11 mouse cellular contexts compared by ENCODE assay signal in genomic region chr15:82905431-82906395, GRCm38 (mm10).
DNase-seq lines count a peak whose midpoint lies in the region; ATAC-seq and TF ChIP-seq lines count a peak whose summit lies in the region.
"Had no signal": no experiment of that assay in that cellular context is flagged by ENCODE, and none has a peak within 500 bp of the region (broad histone marks: within the 10 kb centered on the region; RNA-seq: fewer than 3 reads in every experiment).

No protein-coding gene starts in this region.

- H3K4me1 ChIP-seq in hindbrain, embryonic 10.5 days (replicated peaks) = peaks cover 86% of the 10 kb centered on the region
- peaks cover 28% of the 10 kb centered on the region for H3K4me1 ChIP-seq in hindbrain, embryonic 16.5 days (ENCODE audit: control insufficient read depth, insufficient read depth, low read depth, low read length)
- H3K4me1 ChIP-seq in lung, postnatal 0 days (ENCODE audit: insufficient read depth, low read depth, low read length) = no peaks in the 10 kb centered on the region; the same call in 1 of the 2 replicates
- H3K4me1 ChIP-seq in limb, embryonic 11.5 days (ENCODE audit: control insufficient read depth, insufficient read depth, low read length) = peaks cover 37% of the 10 kb centered on the region

- H3K4me2 ChIP-seq in hindbrain, embryonic 16.5 days (ENCODE audit: low read length) = no peak overlapping the region
- H3K4me2 ChIP-seq in lung, postnatal 0 days (replicated peaks; ENCODE audit: low read depth, low read length) = no peak overlapping the region
- no peak overlapping the region for H3K4me2 ChIP-seq in limb, embryonic 11.5 days (ENCODE audit: low read depth, severe bottlenecking)
- H3K4me2 ChIP-seq: forebrain, embryonic 12.5 days; neural tube, embryonic 13.5 days had no signal

- peaks cover 95% of the 10 kb centered on the region for H3K27me3 ChIP-seq in hindbrain, embryonic 10.5 days (ENCODE audit: insufficient read depth, poor library complexity, severe bottlenecking)
- H3K27me3 ChIP-seq in hindbrain, embryonic 16.5 days (replicated peaks; ENCODE audit: control insufficient read depth, insufficient read depth, low read length) = 0 out of 2 replicates have a peak, but pooled peaks cover 2% of the 10 kb centered on the region
- no peaks in the 10 kb centered on the region for H3K27me3 ChIP-seq in lung, postnatal 0 days (replicated peaks; ENCODE audit: insufficient read depth, low read length)
- H3K27me3 ChIP-seq in limb, embryonic 11.5 days (ENCODE audit: control insufficient read depth, insufficient read depth, low read length) = no peaks in the 10 kb centered on the region

- TF ChIP-seq EP300 in lung, postnatal 0 days (IDR thresholded peaks at IDR 0.05) = no peak

- no peaks in the 10 kb centered on the region for H3K9me3 ChIP-seq in hindbrain, embryonic 10.5 days
- H3K9me3 ChIP-seq in hindbrain, embryonic 16.5 days (ENCODE audit: control insufficient read depth, low read length) = no peaks in the 10 kb centered on the region
- H3K9me3 ChIP-seq in lung, postnatal 0 days (ENCODE audit: low read length) = no peaks in the 10 kb centered on the region
- no peaks in the 10 kb centered on the region for H3K9me3 ChIP-seq in limb, embryonic 11.5 days (ENCODE audit: control insufficient read depth, low read length)
- H3K9me3 ChIP-seq: forebrain, embryonic 12.5 days; neural tube, embryonic 13.5 days had no signal

- no peak overlapping the region for H3K27ac ChIP-seq in hindbrain, embryonic 10.5 days
- no peak overlapping the region for H3K27ac ChIP-seq in hindbrain, embryonic 16.5 days (ENCODE audit: low read depth, low read length)
- H3K27ac ChIP-seq in lung, postnatal 0 days (ENCODE audit: low read length) = no peak overlapping the region
- H3K27ac ChIP-seq in limb, embryonic 11.5 days (replicated peaks; ENCODE audit: low read depth, low read length) = no peak overlapping the region
- H3K27ac ChIP-seq: neural tube, embryonic 13.5 days had no signal

- peak; percentile 18 for DNase-seq in hindbrain, embryonic 10.5 days (ENCODE audit: low spot score)
- DNase-seq in lung, postnatal 0 days (ENCODE audit: low spot score) = peak; percentile 34
- no peak for DNase-seq in lung, postnatal 10 days
- DNase-seq in limb, embryonic 11.5 days (ENCODE audit: low spot score) = peak; percentile 23
- DNase-seq: thymus, adult 18-20 months had no signal

- 0 out of 2 replicates have a peak, but pooled peaks have one; percentile 16 for TF ChIP-seq CTCF in lung, postnatal 0 days (IDR thresholded peaks at IDR 0.05)

- no peak overlapping the region for H3K9ac ChIP-seq in hindbrain, embryonic 16.5 days (ENCODE audit: low read depth, low read length)
- H3K9ac ChIP-seq in lung, postnatal 0 days (replicated peaks; ENCODE audit: low read depth) = no peak overlapping the region
- no peak overlapping the region for H3K9ac ChIP-seq in limb, embryonic 11.5 days (ENCODE audit: low read length)
- H3K9ac ChIP-seq: forebrain, embryonic 12.5 days; neural tube, embryonic 13.5 days had no signal

- no peaks in the 10 kb centered on the region for H3K36me3 ChIP-seq in hindbrain, embryonic 10.5 days
- H3K36me3 ChIP-seq in hindbrain, embryonic 16.5 days (ENCODE audit: control insufficient read depth, insufficient read depth, low read length) = no peaks in the 10 kb centered on the region
- no peaks in the 10 kb centered on the region for H3K36me3 ChIP-seq in lung, postnatal 0 days (ENCODE audit: insufficient read depth, low read length)
- H3K36me3 ChIP-seq in limb, embryonic 11.5 days (ENCODE audit: control insufficient read depth, insufficient read depth, low read length) = no peaks in the 10 kb centered on the region
- H3K36me3 ChIP-seq: forebrain, embryonic 12.5 days; neural tube, embryonic 13.5 days had no signal

- no peak for ATAC-seq in hindbrain, embryonic 16.5 days
- peak; percentile 28; the same call in 1 of the 2 replicates for ATAC-seq in lung, postnatal 0 days
- ATAC-seq in common myeloid progenitor, adult 5-6 weeks (replicated peaks; ENCODE audit: low read depth, poor library complexity, severe bottlenecking) = peak; percentile 62
- no peak for ATAC-seq in limb, embryonic 11.5 days (ENCODE audit: insufficient number of reproducible peaks, low FRiP score, low TSS enrichment, low read depth)
- no peak for ATAC-seq in erythroid progenitor cell, adult 5-6 weeks (replicated peaks; ENCODE audit: low FRiP score, poor library complexity, severe bottlenecking)
- ATAC-seq: inflammation-experienced regulatory T-cells, adult 6 months had no signal

- WGBS in hindbrain, embryonic 10.5 days = 58% methylated on average over 8 of the region's 8 CpGs
- 69% methylated on average over 8 of the region's 8 CpGs for WGBS in hindbrain, embryonic 16.5 days
- WGBS in lung, postnatal 0 days = 74% methylated on average over 8 of the region's 8 CpGs
- WGBS in limb, embryonic 11.5 days = 84% methylated on average over 8 of the region's 8 CpGs

- H3K4me3 ChIP-seq in hindbrain, embryonic 10.5 days = no peak overlapping the region
- no peak overlapping the region for H3K4me3 ChIP-seq in hindbrain, embryonic 16.5 days (ENCODE audit: low read length)
- H3K4me3 ChIP-seq in lung, postnatal 0 days (ENCODE audit: low read depth, low read length) = no peak overlapping the region
- H3K4me3 ChIP-seq in limb, embryonic 11.5 days (ENCODE audit: low read depth, low read length) = no peak overlapping the region
- H3K4me3 ChIP-seq: forebrain, embryonic 12.5 days; neural tube, embryonic 13.5 days had no signal

Comparison
In these comparisons a context has a peak if more than half of its experiments do, and no peak if none do; other contexts are left out.
1. ATAC-seq: peak in lung, postnatal 0 days (single experiment) and common myeloid progenitor, adult 5-6 weeks (single experiment); none in hindbrain, embryonic 16.5 days (single experiment), limb, embryonic 11.5 days (single experiment) and erythroid progenitor cell, adult 5-6 weeks (single experiment).